Mouse (Mus musculus) neural tube, embryonic 11.5 days (tissue): ENCODE results near the gene Fank1. TPM values are rescaled to one million over a fixed set of nuclear protein-coding genes. Genes with fewer than 3 reads are reported as not detected.
A peak's percentile ranks its signal among the peaks of the same experiment; 100 is the strongest.

Experiments
- ATAC-seq: fragments of 200-750 bp; cut with Nextera tagmentation; 2 replicates; pipeline ENCODE4 v1.8.0; 2017; ENCODE audit warnings: moderate number of reproducible peaks, mild to moderate bottlenecking, moderate TSS enrichment, moderate library complexity; ENCODE audit not compliant: insufficient read depth, low FRiP score, low TSS enrichment
- DNase-seq: peaks from one replicate; pipeline ENCODE4 v3.0.0-alpha.2; 2015; ENCODE audit warnings: low spot score
- H3K27ac ChIP-seq: fragments of 300-500 bp; sonication (generic); 2 replicates; pipeline ENCODE4 v1.5.1; 2014; ENCODE audit warnings: low read depth, mild to moderate bottlenecking, low read length
- H3K27me3 ChIP-seq: fragments of 300-500 bp; sonication (generic); 2 replicates; pipeline ENCODE4 v1.6.1; 2014; ENCODE audit warnings: mild to moderate bottlenecking, low read length, mixed read lengths; ENCODE audit not compliant: control insufficient read depth, insufficient read depth
- H3K36me3 ChIP-seq: fragments of 300-500 bp; sonication (generic); 2 replicates; pipeline ENCODE4 v1.6.1; 2014; ENCODE audit warnings: mild to moderate bottlenecking, low read length, moderate library complexity, mixed read lengths; ENCODE audit not compliant: control insufficient read depth, insufficient read depth
- H3K4me1 ChIP-seq: fragments of 300-500 bp; sonication (generic); 2 replicates; pipeline ENCODE4 v1.6.1; 2014; ENCODE audit warnings: low read length, mixed read lengths; ENCODE audit not compliant: control insufficient read depth, insufficient read depth
- H3K4me2 ChIP-seq: fragments of 300-500 bp; sonication (generic); 2 replicates; pipeline ENCODE4 v1.6.1; 2014; ENCODE audit warnings: low read depth, mild to moderate bottlenecking, moderate library complexity
- H3K4me3 ChIP-seq: fragments of 300-500 bp; sonication (generic); 2 replicates; pipeline ENCODE4 v1.5.1; 2014; ENCODE audit warnings: low read depth, low read length
- H3K9ac ChIP-seq: fragments of 300-500 bp; sonication (generic); 2 replicates; pipeline ENCODE4 v1.6.1; 2014; ENCODE audit warnings: mild to moderate bottlenecking, low read length
- H3K9me3 ChIP-seq: fragments of 300-500 bp; sonication (generic); 2 replicates; pipeline ENCODE4 v1.6.1; 2016; ENCODE audit warnings: low read length; ENCODE audit not compliant: control insufficient read depth
- WGBS: fragments of 180-500 bp; shearing (Covaris S2); extraction: QIAGEN DNeasy Blood & Tissue Kit; methylation state at CpG from one replicate; pipeline ENCODE4 v1.1.7; 2014; 5-methylcytosine and 5-hydroxymethylcytosine counted together
- polyA plus RNA-seq: library from polyadenylated mRNA; unstranded; fragments of >200 nt; fragmentation: Nextera tagmentation; extraction: Ambion mirVana; gene quantifications from 2 replicates; pipeline ENCODE4 v1.2.1, GENCODE M21; 2014

The Fank1 gene
- polyA plus RNA-seq, 1 experiment from 2014 or later = 0.70 TPM

GRCm38 (mm10) chr7:133744209-133744608, 32.5 kb upstream of the Fank1 start:
- ATAC-seq (no peak), DNase-seq (no peak)
- Histone ChIP-seq H3K9me3 (no peaks in the 10 kb centered on the region), H3K4me1 (no peaks in the 10 kb centered on the region), H3K4me3 (no peak overlapping the region), H3K36me3 (peaks cover 7% of the 10 kb centered on the region; the same call in 1 of the 2 replicates), H3K9ac (no peak overlapping the region), H3K4me2 (no peak overlapping the region), H3K27ac (no peak overlapping the region), H3K27me3 (no peaks in the 10 kb centered on the region)
- WGBS = 93% methylated on average over 1 of the region's 1 CpGs

- H3K4me3 ChIP-seq = no peak overlapping the region
- H3K9me3 ChIP-seq = no peaks in the 10 kb centered on the region
- no peak overlapping the region for H3K27ac ChIP-seq
- no peaks in the 10 kb centered on the region for H3K4me1 ChIP-seq
- WGBS = 85% methylated on average over 4 of the region's 4 CpGs
- ATAC-seq = no peak
- no peak for DNase-seq
- no peak overlapping the region for H3K4me2 ChIP-seq
- H3K27me3 ChIP-seq = no peaks in the 10 kb centered on the region
- H3K36me3 ChIP-seq = peaks cover 7% of the 10 kb centered on the region; the same call in 1 of the 2 replicates
- no peak overlapping the region for H3K9ac ChIP-seq
These were observed 32.0 kb upstream of the Fank1 start for GRCm38 (mm10) chr7:133744701-133745100.

- WGBS = 87% methylated on average over 8 of the region's 8 CpGs
- no peaks in the 10 kb centered on the region for H3K4me1 ChIP-seq
- no peak overlapping the region for H3K4me3 ChIP-seq
- H3K27ac ChIP-seq = no peak overlapping the region
- H3K36me3 ChIP-seq = peaks cover 4% of the 10 kb centered on the region; the same call in 1 of the 2 replicates
- no peaks in the 10 kb centered on the region for H3K27me3 ChIP-seq
- DNase-seq (no peak), ATAC-seq (no peak)
- H3K9ac ChIP-seq = no peak overlapping the region
- H3K9me3 ChIP-seq = no peaks in the 10 kb centered on the region
- H3K4me2 ChIP-seq = no peak overlapping the region
These were observed 29.3 kb upstream of the Fank1 start for GRCm38 (mm10) chr7:133747372-133747771.

GRCm38 (mm10) chr7:133748753-133749152, 27.9 kb upstream of the Fank1 start:
- Histone ChIP-seq H3K4me2 (no peak overlapping the region), H3K4me3 (no peak overlapping the region), H3K9ac (no peak overlapping the region), H3K27ac (no peak overlapping the region), H3K4me1 (no peaks in the 10 kb centered on the region), H3K27me3 (no peaks in the 10 kb centered on the region), H3K9me3 (no peaks in the 10 kb centered on the region), H3K36me3 (peaks cover 2% of the 10 kb centered on the region; the same call in 1 of the 2 replicates)
- ATAC-seq (no peak), DNase-seq (no peak)
- WGBS = 83% methylated on average over 14 of the region's 14 CpGs

GRCm38 (mm10) chr7:133750666-133751065, 26.0 kb upstream of the Fank1 start:
- DNase-seq = no peak
- Histone ChIP-seq H3K4me1 (no peaks in the 10 kb centered on the region), H3K36me3 (peaks cover 2% of the 10 kb centered on the region; the same call in 1 of the 2 replicates), H3K4me2 (no peak overlapping the region), H3K9me3 (no peaks in the 10 kb centered on the region), H3K27ac (no peak overlapping the region), H3K4me3 (no peak overlapping the region), H3K9ac (no peak overlapping the region), H3K27me3 (no peaks in the 10 kb centered on the region)
- WGBS = 77% methylated on average over 5 of the region's 5 CpGs
- ATAC-seq = no peak

GRCm38 (mm10) chr7:133751163-133751562, 25.5 kb upstream of the Fank1 start:
- Histone ChIP-seq H3K4me1 (no peaks in the 10 kb centered on the region), H3K4me3 (no peak overlapping the region)
- 89% methylated on average over 5 of the region's 5 CpGs for WGBS

GRCm38 (mm10) chr7:133757961-133758455, 18.7 kb upstream of the Fank1 start:
- WGBS = 59% methylated on average over 5 of the region's 5 CpGs
- Histone ChIP-seq H3K9me3 (no peaks in the 10 kb centered on the region), H3K4me1 (0 out of 2 replicates have a peak, but pooled peaks cover 5% of the 10 kb centered on the region), H3K9ac (no peak overlapping the region), H3K4me2 (peak overlapping the region; percentile 15), H3K27ac (no peak overlapping the region), H3K4me3 (no peak overlapping the region), H3K36me3 (no peaks in the 10 kb centered on the region), H3K27me3 (no peaks in the 10 kb centered on the region)
- no peak for ATAC-seq
- DNase-seq = no peak

More at GRCm38 (mm10) chr7:133751163-133751562, 25.5 kb upstream of the Fank1 start:
- Histone ChIP-seq H3K27me3 (no peaks in the 10 kb centered on the region), H3K27ac (no peak overlapping the region), H3K36me3 (peaks cover 2% of the 10 kb centered on the region; the same call in 1 of the 2 replicates), H3K9ac (no peak overlapping the region), H3K4me2 (no peak overlapping the region), H3K9me3 (no peaks in the 10 kb centered on the region)
- ATAC-seq = no peak
- no peak for DNase-seq

GRCm38 (mm10) chr7:133758716-133759115, 17.9 kb upstream of the Fank1 start:
- Histone ChIP-seq H3K4me1 (0 out of 2 replicates have a peak, but pooled peaks cover 5% of the 10 kb centered on the region), H3K4me2 (peak overlapping the region; percentile 15; the same call in 1 of the 2 replicates), H3K9ac (no peak overlapping the region), H3K27ac (no peak overlapping the region), H3K36me3 (no peaks in the 10 kb centered on the region), H3K27me3 (no peaks in the 10 kb centered on the region), H3K4me3 (no peak overlapping the region), H3K9me3 (no peaks in the 10 kb centered on the region)
- DNase-seq (no peak), ATAC-seq (no peak)
- 86% methylated on average over 5 of the region's 5 CpGs for WGBS

- ATAC-seq = peak; percentile 94
- no peaks in the 10 kb centered on the region for H3K9me3 ChIP-seq
- H3K9ac ChIP-seq = peak overlapping the region; percentile 43
- 5% methylated on average over 27 of the region's 27 CpGs for WGBS
- peak overlapping the region; percentile 84 for H3K27ac ChIP-seq
- H3K4me3 ChIP-seq = peak overlapping the region; percentile 30
- no peaks in the 10 kb centered on the region for H3K27me3 ChIP-seq
- no peaks in the 10 kb centered on the region for H3K36me3 ChIP-seq
- 0 out of 2 replicates have a peak, but pooled peaks cover 5% of the 10 kb centered on the region for H3K4me1 ChIP-seq
- DNase-seq = peak; percentile 79
- H3K4me2 ChIP-seq = peak overlapping the region; percentile 56
These were observed 16.9 kb upstream of the Fank1 start for GRCm38 (mm10) chr7:133759611-133760353.
